Mouse (Mus musculus): ENCODE measurements at regions not wholly inside any gene's neighbourhood (a gene's known extent, or its start where the extent isn't known, plus 50 kb on each side); places are given as distances from the start of the nearest gene placed in this dataset.

- DNase-seq (ENCODE audit: low spot score): no peak
Observed at GRCm38 (mm10) chr16:92966069-92966866, 140.3 kb upstream of the Runx1 start.

GRCm38 (mm10) chr16:92965651-92966050 is 139.7 kb upstream of the Runx1 start:
- DNase-seq (ENCODE audit: low spot score): no peak

GRCm38 (mm10) chr16:92963582-92963981 is 137.6 kb upstream of the Runx1 start:
- DNase-seq (ENCODE audit: low spot score): no peak

DNA sequence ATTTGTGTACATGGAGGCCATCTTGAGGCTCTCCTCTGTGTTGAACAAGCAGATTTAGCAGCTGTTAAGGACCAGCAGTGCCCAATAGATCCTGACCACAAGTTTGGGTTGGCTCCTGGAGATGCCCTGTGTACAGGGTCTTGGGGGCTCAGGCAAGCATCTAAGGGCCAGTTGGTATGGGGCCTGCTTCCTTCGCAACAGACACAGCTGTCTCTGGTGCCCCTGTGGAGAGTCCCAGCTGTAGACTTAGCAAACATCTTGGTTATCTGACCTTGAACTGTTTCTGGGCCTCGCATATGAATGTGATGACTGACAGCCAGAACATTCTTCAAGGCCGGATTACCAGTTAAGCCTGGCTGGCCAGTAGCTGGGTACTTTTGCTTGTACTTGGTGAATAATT is 135.4 kb upstream of the Runx1 start:
- DNase-seq (ENCODE audit: low spot score): no peak

DNA sequence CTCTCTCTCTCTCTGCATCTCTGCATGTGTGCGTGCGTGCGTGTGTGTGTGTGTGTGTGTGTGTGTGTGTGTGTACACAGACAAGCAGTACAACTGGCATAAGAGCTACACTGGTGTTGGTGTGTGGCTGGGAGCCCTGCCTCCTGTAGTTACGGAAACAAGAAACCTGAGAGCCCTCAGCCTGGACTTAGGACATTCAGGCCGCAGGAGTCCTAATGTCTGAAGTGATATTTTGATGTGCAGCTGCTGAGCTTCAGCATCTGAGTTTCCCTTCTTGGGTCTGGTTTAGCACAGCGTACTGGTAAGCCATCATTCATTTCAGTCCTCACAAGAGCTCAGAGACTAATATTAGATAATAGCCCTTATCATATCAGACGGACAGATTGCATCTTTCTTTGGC is 134.8 kb upstream of the Runx1 start:
- no peak for DNase-seq (ENCODE audit: low spot score)

- DNase-seq (ENCODE audit: low spot score): no peak
Observed at GRCm38 (mm10) chr16:92958967-92959366, 133.0 kb upstream of the Runx1 start.

GRCm38 (mm10) chr16:92958146-92958545 is 132.2 kb upstream of the Runx1 start:
- no peak for DNase-seq (ENCODE audit: low spot score)

DNA sequence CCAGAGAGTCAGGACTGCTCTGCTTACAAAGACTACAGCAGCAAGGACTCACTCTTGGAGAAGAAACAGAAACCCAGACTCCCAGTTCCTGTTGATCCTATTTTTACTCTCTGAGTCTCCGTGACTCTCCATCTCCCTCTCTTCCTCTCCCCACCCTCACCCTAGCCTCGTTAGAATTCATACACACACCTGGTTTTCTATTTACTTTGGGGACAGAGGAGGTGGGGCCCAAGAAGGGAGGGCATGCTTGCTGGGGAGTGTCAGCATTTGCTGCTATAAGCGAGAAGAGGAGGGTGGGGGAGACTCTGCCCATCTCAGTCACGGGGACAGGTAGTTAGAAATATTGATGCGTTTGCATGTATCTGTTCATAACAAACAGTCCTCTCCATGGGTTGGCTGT is 129.6 kb upstream of the Runx1 start:
- DNase-seq (ENCODE audit: low spot score): no peak

DNA sequence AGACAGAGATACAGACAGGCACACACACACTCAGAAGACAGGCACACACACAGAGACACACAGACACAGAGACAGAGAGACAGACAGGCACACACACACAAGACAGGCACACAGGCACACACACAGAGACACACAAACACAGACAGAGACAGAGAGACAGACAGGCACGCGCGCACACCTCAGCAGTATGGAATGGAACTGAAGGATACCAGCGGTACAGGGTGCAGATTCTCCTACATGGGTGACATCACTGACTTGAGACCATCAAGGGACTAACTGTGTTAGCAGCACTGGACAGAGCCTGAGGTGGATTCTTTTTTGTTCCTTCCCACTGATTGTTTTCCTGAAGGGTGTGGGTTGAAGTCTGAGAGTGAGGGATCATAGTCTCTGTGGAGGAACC is 129.1 kb upstream of the Runx1 start:
- DNase-seq (ENCODE audit: low spot score): no peak

DNA sequence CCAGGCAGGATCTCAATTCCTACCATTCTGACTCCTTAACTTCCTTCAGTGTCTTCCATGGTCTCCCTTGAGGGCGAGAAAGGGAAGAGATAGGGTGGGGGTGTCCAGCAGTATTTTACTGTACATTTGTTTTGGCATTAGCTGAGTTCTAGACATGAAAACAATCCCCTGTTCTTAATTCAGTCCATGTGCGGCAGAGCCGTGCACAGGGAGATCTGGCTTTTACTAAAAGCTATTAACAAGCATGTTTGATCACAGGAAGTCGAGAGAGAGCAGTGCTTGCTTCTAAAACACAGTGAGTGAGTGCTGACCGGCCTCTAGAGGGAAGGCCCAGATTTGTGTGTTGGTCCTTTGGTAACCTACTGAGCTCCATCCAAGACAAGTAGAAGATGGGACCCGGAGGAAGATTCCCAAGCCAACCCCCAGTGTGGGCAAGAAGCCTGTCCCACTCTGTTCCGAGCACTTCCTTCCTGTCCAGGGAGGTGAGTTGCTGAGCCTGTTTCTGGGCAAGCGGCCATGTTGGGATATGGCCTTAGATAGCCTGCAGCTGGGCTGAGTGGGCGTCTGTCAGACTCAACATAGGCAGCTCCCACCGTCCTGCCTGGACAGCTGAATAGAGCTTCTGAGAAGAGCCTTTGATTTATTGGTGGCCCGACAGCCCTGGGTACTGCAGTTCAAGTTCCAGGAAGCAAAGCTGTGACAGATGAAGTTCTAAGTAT is 128.1 kb upstream of the Runx1 start:
- peak; percentile 57 for DNase-seq (ENCODE audit: low spot score)

- peak; percentile 55 for DNase-seq (ENCODE audit: low spot score)
Observed at GRCm38 (mm10) chr16:92952336-92953097, 126.6 kb upstream of the Runx1 start.

DNA sequence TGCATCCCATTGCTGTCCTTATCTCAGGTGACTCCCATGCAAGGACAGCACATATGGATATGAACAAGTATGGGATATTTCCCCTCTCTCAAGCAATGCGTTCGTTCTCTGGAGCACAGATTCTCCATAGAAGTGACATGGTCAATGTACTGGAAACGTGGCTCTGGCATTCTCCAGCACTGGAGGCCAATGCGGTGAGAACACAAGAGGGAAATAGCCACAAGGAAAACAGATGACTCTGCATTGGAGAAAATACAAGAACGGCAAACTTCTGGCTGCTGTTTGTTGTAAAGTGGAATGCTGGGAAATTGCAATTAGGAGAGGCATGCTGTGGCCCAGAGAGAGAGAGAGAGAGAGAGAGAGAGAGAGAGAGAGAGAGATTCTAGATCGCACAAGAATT is 125.6 kb upstream of the Runx1 start:
- peak; percentile 39 for DNase-seq (ENCODE audit: low spot score)

- DNase-seq (ENCODE audit: low spot score): peak; percentile 37
Observed at GRCm38 (mm10) chr16:92948494-92948893, 122.5 kb upstream of the Runx1 start.

DNA sequence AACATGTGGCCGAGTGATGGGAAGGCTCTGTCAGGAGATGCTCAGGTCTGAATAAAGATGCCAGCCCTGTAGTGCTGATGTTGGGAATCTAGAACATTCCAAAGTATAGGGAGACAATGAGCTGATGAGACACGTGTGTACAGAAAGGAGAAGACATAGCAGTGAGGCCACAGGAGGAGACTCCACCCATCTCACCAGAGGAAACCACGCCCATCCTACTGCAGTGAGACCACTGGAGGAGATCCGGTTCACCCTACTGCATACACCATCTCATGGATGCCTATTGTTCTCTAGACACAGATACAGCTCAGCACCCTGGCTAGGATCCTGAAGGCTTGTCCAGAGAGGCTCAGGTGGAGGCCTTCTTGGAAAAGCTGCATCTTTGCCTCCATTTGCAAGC is 120.6 kb upstream of the Runx1 start:
- DNase-seq (ENCODE audit: low spot score): no peak

DNA sequence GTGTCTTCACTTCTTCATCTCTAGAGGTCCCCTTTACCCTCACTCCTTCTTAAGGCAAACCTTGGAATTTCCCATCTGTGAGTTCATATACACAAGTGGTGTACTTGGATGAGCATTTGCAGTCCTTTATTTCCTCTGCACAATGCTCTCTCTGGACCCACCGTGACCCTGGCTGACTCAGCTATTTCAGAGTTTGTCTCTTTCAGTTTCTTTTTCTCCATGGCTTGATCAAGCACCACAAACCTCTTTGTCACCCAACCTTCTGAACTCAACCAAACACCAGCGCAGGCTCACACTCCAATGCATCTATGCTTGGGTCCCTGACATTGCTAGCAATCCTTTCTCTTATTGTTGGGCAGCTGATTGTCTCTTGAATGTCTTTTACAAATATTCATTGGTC is 118.0 kb upstream of the Runx1 start:
- DNase-seq (ENCODE audit: low spot score): no peak

DNA sequence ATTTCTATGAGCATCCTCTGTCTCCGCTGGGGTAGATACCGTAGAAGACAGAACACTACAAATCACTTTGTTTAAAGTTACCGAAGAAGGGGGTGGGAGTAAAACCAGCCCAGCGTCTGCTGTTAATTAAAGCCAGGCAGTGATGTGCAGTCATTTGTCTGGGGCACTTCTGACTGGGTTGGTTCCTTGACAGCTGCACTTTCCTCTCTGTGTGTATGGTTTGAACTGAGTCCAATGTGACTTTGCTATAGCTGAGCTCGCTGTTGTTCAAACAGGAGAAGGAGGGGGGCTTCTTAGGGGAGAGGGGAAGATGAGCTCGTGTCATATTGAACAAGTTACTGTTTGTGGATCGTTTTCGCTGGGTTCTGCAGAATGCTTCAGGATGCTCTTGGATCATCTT is 113.7 kb upstream of the Runx1 start:
- DNase-seq (ENCODE audit: low spot score): no peak

- DNase-seq (ENCODE audit: low spot score): no peak
Observed at GRCm38 (mm10) chr16:92935848-92936535, 110.0 kb upstream of the Runx1 start.

GRCm38 (mm10) chr16:92930103-92930502 is 104.2 kb upstream of the Runx1 start:
- no peak for DNase-seq (ENCODE audit: low spot score)

DNA sequence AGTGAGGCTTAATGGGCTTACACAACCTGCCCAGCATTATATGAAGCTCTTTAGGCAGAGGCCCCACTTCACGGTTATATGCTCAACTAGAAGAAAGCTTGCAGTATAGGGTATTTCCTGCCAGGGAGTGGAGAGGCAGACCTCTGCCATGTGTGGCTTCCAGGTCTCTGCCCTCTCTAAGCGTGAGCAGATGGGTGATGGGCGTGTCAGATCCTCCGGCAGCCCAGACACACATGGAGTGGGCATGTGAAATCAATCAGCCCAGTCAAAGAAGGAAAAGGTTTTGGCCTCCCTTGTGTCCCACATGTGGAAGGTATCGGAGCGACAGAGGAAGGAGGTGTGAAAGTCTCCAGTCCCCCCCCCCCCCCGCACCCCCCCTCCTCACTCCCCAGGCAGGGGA is 102.3 kb upstream of the Runx1 start:
- DNase-seq (ENCODE audit: low spot score): no peak

DNA sequence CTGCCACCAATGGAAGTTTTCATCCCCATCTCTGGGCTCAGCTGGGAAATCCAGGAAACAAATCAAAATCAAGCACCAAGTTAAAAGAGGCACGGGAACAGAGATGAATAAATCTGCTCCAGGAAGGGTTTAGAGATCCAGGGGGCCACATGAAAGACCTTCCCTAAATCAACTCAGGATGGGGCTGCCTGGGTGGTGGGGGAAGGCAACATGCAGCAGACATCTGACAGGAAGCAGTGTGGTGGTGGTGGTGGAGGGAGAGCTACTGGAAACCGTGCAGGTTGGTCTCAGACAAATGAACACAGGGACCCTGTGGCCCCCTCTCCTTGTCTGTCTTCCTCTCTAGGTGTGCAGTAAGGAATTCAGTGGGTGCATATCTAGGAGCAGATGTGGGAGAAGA is 101.7 kb upstream of the Runx1 start:
- DNase-seq (ENCODE audit: low spot score): no peak

DNA sequence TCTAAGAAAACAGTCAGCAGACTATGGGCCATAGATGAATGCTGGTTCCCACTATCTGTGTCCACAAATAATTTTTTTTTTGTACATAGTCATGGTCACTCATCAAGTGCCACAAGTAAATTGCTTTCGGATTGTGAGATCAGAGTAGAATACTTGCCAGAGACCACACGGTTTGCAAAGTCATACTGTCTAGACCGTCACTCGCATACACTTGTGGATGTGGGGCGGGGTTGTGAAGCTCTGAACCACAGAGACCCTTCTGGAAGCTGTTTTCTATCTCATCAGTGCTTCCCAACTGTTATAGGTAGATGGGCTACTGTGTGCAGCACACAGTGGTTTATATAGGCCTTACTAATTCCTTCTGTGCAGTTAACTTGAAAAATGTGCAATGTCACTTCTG is 100.9 kb upstream of the Runx1 start:
- DNase-seq (ENCODE audit: low spot score): no peak

- DNase-seq (ENCODE audit: low spot score): no peak
Observed at GRCm38 (mm10) chr16:92920947-92921346, 95.0 kb upstream of the Runx1 start.

Data from adipocyte (in vitro differentiated cells).